Mouse (Mus musculus) liver, adult 2 months (tissue): ENCODE results near the gene Bcar3. TPM values are rescaled to one million over a fixed set of nuclear protein-coding genes. Genes with fewer than 3 reads are reported as not detected.

Experiments used
- DNase-seq: peaks from one replicate; pipeline ENCODE4 v3.0.0-alpha.2; 2011; ENCODE audit warnings: low read depth, low spot score; ENCODE audit errors: extremely low read depth
- H3K27ac ChIP-seq: fragments of 200-500 bp; replicated peaks from 2 replicates; pipeline ENCODE4 v1.5.1; 2012; ENCODE audit warnings: low read depth, mild to moderate bottlenecking, control low read depth, inconsistent platforms, low read length; ENCODE audit not compliant: insufficient read depth
- H3K27me3 ChIP-seq: fragments of 200-500 bp; 2 replicates; pipeline ENCODE4 v1.6.1; 2012; ENCODE audit warnings: mild to moderate bottlenecking, moderate library complexity, low read length, inconsistent platforms; ENCODE audit not compliant: control insufficient read depth, insufficient read depth
- H3K36me3 ChIP-seq: fragments of 200-500 bp; 2 replicates; pipeline ENCODE4 v1.6.1; 2012; ENCODE audit warnings: low read length, inconsistent platforms; ENCODE audit not compliant: control insufficient read depth, insufficient read depth
- H3K4me1 ChIP-seq: fragments of 200-500 bp; 2 replicates; pipeline ENCODE4 v1.6.1; 2011; ENCODE audit warnings: low read length; ENCODE audit not compliant: control insufficient read depth, insufficient read depth
- H3K4me3 ChIP-seq: fragments of 200-500 bp; 2 replicates; pipeline ENCODE4 v1.5.1; 2011; ENCODE audit warnings: low read depth, mild to moderate bottlenecking, control low read depth, low read length, moderate library complexity; ENCODE audit not compliant: insufficient read depth
- H3K79me2 ChIP-seq: fragments of 200-500 bp; 2 replicates; pipeline ENCODE4 v1.6.1; 2012; ENCODE audit warnings: inconsistent platforms, mild to moderate bottlenecking, low read length, moderate library complexity; ENCODE audit not compliant: control insufficient read depth, insufficient read depth
- H3K9ac ChIP-seq: fragments of 200-500 bp; 2 replicates; pipeline ENCODE4 v1.6.1; 2012; ENCODE audit warnings: low read depth, mild to moderate bottlenecking, control low read depth, inconsistent platforms, low read length
- CTCF ChIP-seq: fragments of 200-500 bp; IDR thresholded peaks from 2 replicates; pipeline ENCODE4 v1.5.1; 2011; ENCODE audit warnings: low read depth, low read length, control low read depth
- POLR2A ChIP-seq: fragments of 200-500 bp; IDR thresholded peaks from 2 replicates; pipeline ENCODE4 v1.6.1; 2011; ENCODE audit warnings: low read length, control low read depth; ENCODE audit not compliant: insufficient read depth; ENCODE audit errors: extremely low read depth
- WGBS: fragments of 180-500 bp; shearing (Covaris S2); methylation state at CpG from one replicate; pipeline ENCODE4 v1.1.7; 2018; 5-methylcytosine and 5-hydroxymethylcytosine counted together
- polyA plus RNA-seq: library from polyadenylated mRNA; depleted of rRNA; stranded (reverse); fragments of >200 nt; gene quantifications from 2 replicates; pipeline ENCODE4 v1.2.3, GENCODE M21; 2012
- total RNA-seq: library from RNA; depleted of rRNA; stranded (reverse); fragments of >200 nt; gene quantifications from 2 replicates; pipeline ENCODE4 v1.2.3, GENCODE M21; 2014

The Bcar3 gene
- total and polyA plus RNA-seq, 2 experiments: 44.4 to 45.5 TPM

DNA sequence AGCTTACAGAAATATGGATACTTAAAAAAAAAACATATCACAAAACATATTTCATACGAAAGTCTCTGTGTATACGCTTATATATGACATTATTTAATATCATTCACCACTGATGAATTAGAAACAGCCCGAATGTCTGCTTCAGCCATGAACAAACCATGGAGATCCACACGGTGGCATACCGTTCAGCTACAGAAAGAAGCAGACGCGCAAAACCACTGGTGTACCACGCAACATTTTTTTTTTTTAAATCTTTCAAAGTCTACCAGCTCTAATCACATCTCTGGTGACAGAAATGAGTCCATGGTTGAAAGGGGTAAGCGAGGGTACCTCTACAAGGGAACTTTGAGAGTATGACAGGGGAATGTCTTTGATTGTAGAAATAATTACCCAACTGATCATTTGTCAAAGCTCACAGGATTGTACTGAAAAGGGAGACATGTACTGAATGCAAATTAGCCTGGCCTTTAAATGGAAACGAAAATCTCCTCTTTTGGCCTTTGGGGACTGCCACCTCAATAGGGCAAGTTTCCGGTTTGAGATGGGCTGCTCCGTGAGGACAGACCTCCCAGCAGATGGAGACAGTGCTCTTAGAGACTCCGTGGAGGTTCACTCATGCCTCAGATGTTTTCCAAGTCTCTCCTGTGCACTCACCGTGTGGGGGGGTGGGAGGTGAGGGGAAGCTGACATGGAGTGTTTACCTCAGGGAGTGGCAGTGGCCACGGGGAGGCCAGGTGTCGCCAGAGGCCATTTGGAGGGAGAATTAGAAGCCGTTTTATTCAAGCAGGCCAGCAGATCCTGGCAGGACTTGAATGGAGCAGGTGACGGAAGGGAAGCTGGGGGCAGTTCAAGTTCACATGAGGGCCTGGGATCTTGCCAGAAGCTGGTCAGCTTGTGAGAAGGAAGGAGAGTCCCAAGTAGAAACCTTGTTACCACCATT, 168.3 kb downstream of the Bcar3 start:
- DNase-seq: peak; percentile 58
- Histone ChIP-seq H3K27me3 (no peaks in the 10 kb centered on the region), H3K27ac (no peak overlapping the region), H3K4me1 (no peaks in the 10 kb centered on the region; the same call in 1 of the 2 replicates), H3K9ac (no peak overlapping the region), H3K36me3 (no peaks in the 10 kb centered on the region), H3K4me3 (no peak overlapping the region), H3K79me2 (peaks cover 7% of the 10 kb centered on the region; the same call in 1 of the 2 replicates)
- TF ChIP-seq CTCF (no peak), POLR2A (no peak)
- 64% methylated on average over 18 of the region's 18 CpGs for WGBS

- no peak overlapping the region for H3K27ac ChIP-seq
- H3K4me3 ChIP-seq: no peak overlapping the region
- no peak for TF ChIP-seq CTCF
- no peak for TF ChIP-seq POLR2A
- no peak overlapping the region for H3K9ac ChIP-seq
- H3K27me3 ChIP-seq: no peaks in the 10 kb centered on the region
- no peaks in the 10 kb centered on the region for H3K36me3 ChIP-seq
- H3K79me2 ChIP-seq: peaks cover 4% of the 10 kb centered on the region; the same call in 1 of the 2 replicates
- no peaks in the 10 kb centered on the region; the same call in 1 of the 2 replicates for H3K4me1 ChIP-seq
- WGBS: 42% methylated on average over 9 of the region's 9 CpGs
- DNase-seq: peak; percentile 78
Measured at GRCm38 (mm10) chr3:122463166-122463565, 169.2 kb downstream of the Bcar3 start.

GRCm38 (mm10) chr3:122466100-122466730, 172.3 kb downstream of the Bcar3 start:
- Histone ChIP-seq H3K4me1 (peaks cover 2% of the 10 kb centered on the region; the same call in 1 of the 2 replicates), H3K4me3 (no peak overlapping the region), H3K27me3 (no peaks in the 10 kb centered on the region), H3K36me3 (no peaks in the 10 kb centered on the region), H3K27ac (no peak overlapping the region), H3K79me2 (peaks cover 3% of the 10 kb centered on the region; the same call in 1 of the 2 replicates), H3K9ac (no peak overlapping the region)
- WGBS: 35% methylated on average over 9 of the region's 9 CpGs
- DNase-seq: peak; percentile 67
- TF ChIP-seq POLR2A: no peak
- peak; percentile 49 for TF ChIP-seq CTCF

- Histone ChIP-seq H3K4me3 (no peak overlapping the region), H3K27me3 (no peaks in the 10 kb centered on the region), H3K79me2 (peaks cover 3% of the 10 kb centered on the region; the same call in 1 of the 2 replicates), H3K4me1 (peaks cover 2% of the 10 kb centered on the region; the same call in 1 of the 2 replicates), H3K9ac (no peak overlapping the region), H3K36me3 (no peaks in the 10 kb centered on the region), H3K27ac (no peak overlapping the region)
- DNase-seq: peak; percentile 49
- WGBS: 89% methylated on average over 2 of the region's 2 CpGs
- TF ChIP-seq POLR2A (no peak), CTCF (peak; percentile 52)
Measured at GRCm38 (mm10) chr3:122467977-122468376, 174.0 kb downstream of the Bcar3 start.

GRCm38 (mm10) chr3:122470326-122471016, 176.5 kb downstream of the Bcar3 start:
- no peak for TF ChIP-seq POLR2A
- no peak for TF ChIP-seq CTCF
- Histone ChIP-seq H3K79me2 (peaks cover 7% of the 10 kb centered on the region; the same call in 1 of the 2 replicates), H3K27me3 (no peaks in the 10 kb centered on the region), H3K27ac (no peak overlapping the region), H3K36me3 (no peaks in the 10 kb centered on the region), H3K4me3 (no peak overlapping the region), H3K4me1 (peaks cover 14% of the 10 kb centered on the region), H3K9ac (no peak overlapping the region)
- 64% methylated on average over 14 of the region's 14 CpGs for WGBS
- DNase-seq: no peak
